47 mouse cellular contexts compared by ENCODE assay signal in the genomic region with DNA sequence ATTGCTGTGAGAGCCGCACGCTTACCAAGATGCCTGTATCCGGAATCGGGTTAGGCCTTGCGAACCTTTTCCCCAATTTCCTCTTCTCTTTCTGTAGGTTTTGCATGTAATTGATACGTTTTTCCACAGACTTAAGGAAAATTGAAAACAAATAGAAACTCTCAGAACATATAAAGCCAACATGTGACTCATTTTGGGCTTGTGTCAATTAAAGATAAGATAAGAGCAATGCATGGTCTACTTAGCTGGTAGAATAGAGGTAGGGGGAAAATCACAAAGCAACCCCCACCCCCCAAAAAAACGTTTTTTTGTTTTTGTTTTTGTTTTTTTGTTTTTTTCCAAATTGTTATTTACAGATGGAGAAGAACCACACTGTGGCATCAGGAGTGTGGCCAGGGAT. TPM values are rescaled to one million over a fixed set of nuclear protein-coding genes. Genes with fewer than 3 reads are reported as not detected.
"Had no signal": no experiment of that assay in that cellular context is flagged by ENCODE, and none has a peak within 500 bp of the region (broad histone marks: within the 10 kb centered on the region; RNA-seq: fewer than 3 reads in every experiment).

No protein-coding gene starts in this region.

- H3K27ac ChIP-seq: limb, embryonic 10.5 days; limb, embryonic 12.5 days; limb, embryonic 13.5 days; limb, embryonic 15.5 days; liver, embryonic 12.5 days; liver, embryonic 13.5 days; liver, embryonic 14.5 days; liver, embryonic 15.5 days; lung, embryonic 15.5 days; macrophage; midbrain, embryonic 10.5 days; midbrain, embryonic 12.5 days; midbrain, embryonic 13.5 days; midbrain, embryonic 15.5 days; neural tube, embryonic 12.5 days had no signal

- H3K9ac ChIP-seq: limb, embryonic 12.5 days; limb, embryonic 13.5 days; limb, embryonic 15.5 days; liver, embryonic 12.5 days; liver, embryonic 13.5 days; liver, embryonic 14.5 days; liver, embryonic 15.5 days; liver, postnatal 0 days; lung, embryonic 14.5 days; lung, embryonic 15.5 days; midbrain, embryonic 12.5 days; midbrain, embryonic 13.5 days; midbrain, embryonic 15.5 days; neural tube, embryonic 12.5 days had no signal

- H3K27me3 ChIP-seq: limb, embryonic 12.5 days; limb, embryonic 13.5 days; limb, embryonic 15.5 days; liver, embryonic 13.5 days; liver, embryonic 15.5 days; lung, embryonic 15.5 days; megakaryocyte, embryonic 14.5 days; midbrain, embryonic 12.5 days; midbrain, embryonic 13.5 days; neural tube, embryonic 12.5 days had no signal

- H3K9me3 ChIP-seq: limb, embryonic 10.5 days; limb, embryonic 12.5 days; limb, embryonic 13.5 days; limb, embryonic 15.5 days; liver, embryonic 12.5 days; liver, embryonic 13.5 days; liver, embryonic 15.5 days; lung, embryonic 15.5 days; midbrain, embryonic 10.5 days; midbrain, embryonic 12.5 days; midbrain, embryonic 13.5 days; midbrain, embryonic 15.5 days; neural tube, embryonic 12.5 days had no signal

- DNase-seq: left cerebral cortex, postnatal 4 days; liver; liver, embryonic 13.5 days; liver, postnatal 0 days; lung, adult 18-20 months; lung, adult 2 months; lung, embryonic 14.5 days; lung, postnatal 10 days; lung, postnatal 14 days; lung, postnatal 36 days; lung, postnatal 4 days; midbrain, embryonic 14.5 days had no signal

- H3K36me3 ChIP-seq: limb, embryonic 10.5 days; limb, embryonic 12.5 days; limb, embryonic 13.5 days; limb, embryonic 15.5 days; liver, embryonic 12.5 days; liver, embryonic 13.5 days; liver, embryonic 15.5 days; lung, embryonic 15.5 days; midbrain, embryonic 10.5 days; midbrain, embryonic 12.5 days; midbrain, embryonic 13.5 days; midbrain, embryonic 15.5 days; neural tube, embryonic 12.5 days had no signal

- H3K4me3 ChIP-seq: limb, embryonic 10.5 days; limb, embryonic 12.5 days; limb, embryonic 13.5 days; limb, embryonic 15.5 days; liver, embryonic 12.5 days; liver, embryonic 13.5 days; liver, embryonic 15.5 days; lung, embryonic 15.5 days; megakaryocyte, embryonic 14.5 days; midbrain, embryonic 10.5 days; midbrain, embryonic 12.5 days; midbrain, embryonic 13.5 days; midbrain, embryonic 15.5 days; myocyte; neural tube, embryonic 12.5 days had no signal

- H3K4me1 ChIP-seq: limb, embryonic 10.5 days; limb, embryonic 12.5 days; limb, embryonic 13.5 days; limb, embryonic 15.5 days; liver, embryonic 15.5 days; lung, embryonic 15.5 days; megakaryocyte, embryonic 14.5 days; midbrain, embryonic 10.5 days; midbrain, embryonic 12.5 days; midbrain, embryonic 13.5 days; midbrain, embryonic 15.5 days; neural tube, embryonic 12.5 days had no signal

RNA-seq across cellular contexts. Expression of gene 1700015G11Rik, which starts 2.1 kb away (rescaled TPM):
- total RNA-seq: left cerebral cortex, postnatal 10 days; left cerebral cortex, postnatal 14 days; left cerebral cortex, postnatal 25 days; left cerebral cortex, postnatal 36 days; left cerebral cortex, postnatal 4 days; liver, adult 2 months; megakaryocyte progenitor cell, adult 5-6 weeks; megakaryocyte, adult 5-6 weeks; megakaryocyte-erythroid progenitor cell, adult 5-6 weeks; midbrain, postnatal 0 days; monocyte, adult 5-6 weeks had no signal
- polyA plus RNA-seq: limb, embryonic 10.5 days; limb, embryonic 11.5 days; limb, embryonic 12.5 days; limb, embryonic 13.5 days; limb, embryonic 14.5 days; limb, embryonic 15.5 days; liver, adult 2 months; liver, embryonic 11.5 days; liver, embryonic 12.5 days; liver, embryonic 13.5 days; liver, embryonic 14.5 days; liver, embryonic 15.5 days; liver, embryonic 16.5 days; liver, postnatal 0 days; lung, adult 2 months; lung, embryonic 14.5 days; lung, embryonic 15.5 days; lung, embryonic 16.5 days; lung, postnatal 0 days; macrophage; midbrain, embryonic 10.5 days; midbrain, embryonic 11.5 days; midbrain, embryonic 12.5 days; midbrain, embryonic 13.5 days; midbrain, embryonic 14.5 days; midbrain, embryonic 15.5 days; midbrain, embryonic 16.5 days; midbrain, postnatal 0 days; myocyte; neural tube, embryonic 11.5 days; neural tube, embryonic 12.5 days had no signal
